8 mouse cellular contexts compared by ENCODE assay signal in genomic region chr9:22387901-22388300, GRCm38 (mm10). TPM values are rescaled to one million over a fixed set of nuclear protein-coding genes. Genes with fewer than 3 reads are reported as not detected.
A peak's percentile ranks its signal among the peaks of the same experiment; 100 is the strongest.
DNase-seq lines count a peak whose midpoint lies in the region; ATAC-seq and TF ChIP-seq lines count a peak whose summit lies in the region.

No protein-coding gene starts in this region.

- TF ChIP-seq POLR2A in liver, adult 2 months (IDR thresholded peaks at IDR 0.05; ENCODE audit: extremely low read depth, insufficient read depth, low read length), result no peak

- no peaks in the 10 kb centered on the region for H3K36me3 ChIP-seq in liver, adult 2 months (ENCODE audit: control insufficient read depth, insufficient read depth, low read length)
- H3K36me3 ChIP-seq in embryonic facial prominence, embryonic 14.5 days (ENCODE audit: control insufficient read depth, insufficient read depth, low read length), result no peaks in the 10 kb centered on the region
- H3K36me3 ChIP-seq in limb, embryonic 10.5 days, result peaks cover 27% of the 10 kb centered on the region
- no peaks in the 10 kb centered on the region for H3K36me3 ChIP-seq in neural tube, embryonic 12.5 days

- TF ChIP-seq CTCF in liver, adult 2 months (IDR thresholded peaks at IDR 0.05; ENCODE audit: low read depth, low read length), result no peak

- H3K9me3 ChIP-seq in embryonic facial prominence, embryonic 14.5 days (ENCODE audit: control insufficient read depth, low read length), result no peaks in the 10 kb centered on the region
- H3K9me3 ChIP-seq in limb, embryonic 10.5 days (replicated peaks), result no peaks in the 10 kb centered on the region
- H3K9me3 ChIP-seq in neural tube, embryonic 12.5 days, result no peaks in the 10 kb centered on the region

- H3K27ac ChIP-seq in liver, adult 2 months (replicated peaks; ENCODE audit: insufficient read depth, low read depth, low read length), result no peak overlapping the region
- no peak overlapping the region for H3K27ac ChIP-seq in embryonic facial prominence, embryonic 14.5 days (replicated peaks; ENCODE audit: low read depth, low read length)
- peak overlapping the region; percentile 90 for H3K27ac ChIP-seq in limb, embryonic 10.5 days
- no peak overlapping the region for H3K27ac ChIP-seq in neural tube, embryonic 12.5 days

- peaks cover 3% of the 10 kb centered on the region; the same call in 1 of the 2 replicates for H3K4me1 ChIP-seq in liver, adult 2 months (ENCODE audit: control insufficient read depth, insufficient read depth, low read length)
- H3K4me1 ChIP-seq in embryonic facial prominence, embryonic 14.5 days (ENCODE audit: control insufficient read depth, insufficient read depth, low read length), result peaks cover 14% of the 10 kb centered on the region; the same call in 1 of the 2 replicates
- H3K4me1 ChIP-seq in limb, embryonic 10.5 days, result peaks cover 23% of the 10 kb centered on the region
- H3K4me1 ChIP-seq in neural tube, embryonic 12.5 days, result 0 out of 2 replicates have a peak, but pooled peaks cover 7% of the 10 kb centered on the region

- H3K4me3 ChIP-seq in liver, adult 2 months (ENCODE audit: insufficient read depth, low read depth, low read length), result peak overlapping the region; percentile 83; the same call in 1 of the 2 replicates
- peak overlapping the region; percentile 94 for H3K4me3 ChIP-seq in embryonic facial prominence, embryonic 14.5 days (ENCODE audit: low read depth, low read length)
- H3K4me3 ChIP-seq in limb, embryonic 10.5 days, result peak overlapping the region; percentile 95
- peak overlapping the region; percentile 75 for H3K4me3 ChIP-seq in neural tube, embryonic 12.5 days

- no peak overlapping the region for H3K9ac ChIP-seq in liver, adult 2 months (ENCODE audit: low read depth, low read length)
- peak overlapping the region; percentile 88 for H3K9ac ChIP-seq in embryonic facial prominence, embryonic 14.5 days (ENCODE audit: low read depth, low read length)
- peak overlapping the region; percentile 77 for H3K9ac ChIP-seq in neural tube, embryonic 12.5 days

- peak overlapping the region; percentile 79 for H3K4me2 ChIP-seq in embryonic facial prominence, embryonic 14.5 days (ENCODE audit: low read depth, low read length)
- peak overlapping the region; percentile 81 for H3K4me2 ChIP-seq in neural tube, embryonic 12.5 days (replicated peaks)

- H3K27me3 ChIP-seq in liver, adult 2 months (ENCODE audit: control insufficient read depth, insufficient read depth, low read length), result no peaks in the 10 kb centered on the region
- no peaks in the 10 kb centered on the region for H3K27me3 ChIP-seq in embryonic facial prominence, embryonic 14.5 days (replicated peaks; ENCODE audit: control insufficient read depth, insufficient read depth, low read length)
- no peaks in the 10 kb centered on the region for H3K27me3 ChIP-seq in limb, embryonic 10.5 days (ENCODE audit: low read depth, poor library complexity, severe bottlenecking)
- no peaks in the 10 kb centered on the region for H3K27me3 ChIP-seq in neural tube, embryonic 12.5 days (replicated peaks)

- ATAC-seq in embryonic facial prominence, embryonic 14.5 days (ENCODE audit: low read depth), result no peak
- no peak for ATAC-seq in neural tube, embryonic 12.5 days (ENCODE audit: low FRiP score, low read depth)
- ATAC-seq in monocyte, adult 5-6 weeks (replicated peaks; ENCODE audit: insufficient number of reproducible peaks, low FRiP score, low TSS enrichment, poor library complexity, severe bottlenecking), result no peak

- 43% methylated on average over 6 of the region's 6 CpGs for WGBS in liver, adult 2 months
- WGBS in embryonic facial prominence, embryonic 14.5 days, result 15% methylated on average over 6 of the region's 6 CpGs
- WGBS in limb, embryonic 10.5 days, result 31% methylated on average over 6 of the region's 6 CpGs
- 19% methylated on average over 6 of the region's 6 CpGs for WGBS in neural tube, embryonic 12.5 days

- no peak for DNase-seq in liver, adult 2 months (ENCODE audit: extremely low read depth, low read depth, low spot score)
- no peak for DNase-seq in liver
- no peak for DNase-seq in embryonic facial prominence, embryonic 14.5 days (ENCODE audit: low spot score)
- DNase-seq in limb, embryonic 10.5 days (ENCODE audit: low spot score), result no peak
- DNase-seq in kidney, postnatal 36 days, result no peak
- DNase-seq in gastrocnemius, adult 8-10 months (ENCODE audit: low spot score in 2 of 2), result no peak

- H3K79me2 ChIP-seq in liver, adult 2 months (ENCODE audit: control insufficient read depth, insufficient read depth, low read length), result peaks cover 9% of the 10 kb centered on the region; the same call in 1 of the 2 replicates

RNA-seq across cellular contexts. Expression of gene Anln, which starts 1.1 kb away (rescaled TPM):
- total RNA-seq in liver, adult 2 months (2014; rRNA removed), result 1.1 and 1.2 TPM in 2 replicates
- 0.07 and 0.23 TPM in 2 replicates for polyA plus RNA-seq in liver, adult 2 months (2012; rRNA removed)
- polyA plus RNA-seq in embryonic facial prominence, embryonic 14.5 days (2014; fragmentation: Nextera tagmentation; extraction: Ambion mirVana), result 38.7 and 46.2 TPM in 2 replicates
- 41.7 and 48.6 TPM in 2 replicates for polyA plus RNA-seq in limb, embryonic 10.5 days (2016; fragmentation: Nextera tagmentation; extraction: Ambion mirVana)
- polyA plus RNA-seq in neural tube, embryonic 12.5 days (2016; fragmentation: Nextera tagmentation; extraction: Ambion mirVana), result 23.9 and 26.9 TPM in 2 replicates
- 0.85 to 3.8 TPM (median 1.5 TPM) in 3 replicates for total RNA-seq in monocyte, adult 5-6 weeks (2017)
- total RNA-seq in gastrocnemius, adult 8-10 months (2022), result 1 to 10 TPM in 3 of 4 experiments, under 1 TPM in 1; 0.97 to 2.0 (median 1.7) TPM

RNA-seq across cellular contexts. Expression of gene 9530077C05Rik, which starts 23.4 kb away (rescaled TPM):
- total RNA-seq in liver, adult 2 months (2014; rRNA removed), result 0.13 and 0.18 TPM in 2 replicates
- polyA plus RNA-seq in liver, adult 2 months (2012; rRNA removed), result 0.04 and 0.07 TPM in 2 replicates
- polyA plus RNA-seq in embryonic facial prominence, embryonic 14.5 days (2014; fragmentation: Nextera tagmentation; extraction: Ambion mirVana), result 4.9 and 5.1 TPM in 2 replicates
- 6.5 TPM in 2 replicates for polyA plus RNA-seq in limb, embryonic 10.5 days (2016; fragmentation: Nextera tagmentation; extraction: Ambion mirVana)
- 6.2 and 6.7 TPM in 2 replicates for polyA plus RNA-seq in neural tube, embryonic 12.5 days (2016; fragmentation: Nextera tagmentation; extraction: Ambion mirVana)
- 0.97 TPM in 1 of 3 replicates, not detected in the others for total RNA-seq in monocyte, adult 5-6 weeks (2017)
- total RNA-seq in gastrocnemius, adult 8-10 months (2022), result under 1 TPM; 0.15 to 0.32 (median 0.19) TPM

Comparison
In these comparisons a context has a peak if more than half of its experiments do, and no peak if none do; other contexts are left out.
1. RNA of gene Anln, which starts 1.1 kb away (polyA plus RNA-seq): 41.7 to 48.6 TPM in limb, embryonic 10.5 days, 38.7 to 46.2 TPM in embryonic facial prominence, embryonic 14.5 days and 23.9 to 26.9 TPM in neural tube, embryonic 12.5 days; 0.07 to 0.23 TPM in liver, adult 2 months; every median in the first group is over 10 times any median in the second.
2. Peak in every context shown above with its lines, with median percentiles within 50 percentile points of each other: H3K4me3 ChIP-seq.